Mouse (Mus musculus) kidney, adult 2 months (tissue): ENCODE results near the gene Atp2b1.

ENCODE experiments used
- CTCF ChIP-seq: fragments of 200-500 bp; conservative IDR thresholded peaks from 2 replicates; pipeline ENCODE4 v1.5.1; 2011; ENCODE audit warnings: low read depth, mild to moderate bottlenecking, control low read depth, low read length, moderate library complexity, mixed read lengths; ENCODE audit not compliant: insufficient read depth, insufficient read length
- POLR2A ChIP-seq: fragments of 200-500 bp; IDR thresholded peaks from one replicate; pipeline ENCODE4 v1.6.1; 2011; ENCODE audit warnings: low read depth, low read length, control low read depth

DNA sequence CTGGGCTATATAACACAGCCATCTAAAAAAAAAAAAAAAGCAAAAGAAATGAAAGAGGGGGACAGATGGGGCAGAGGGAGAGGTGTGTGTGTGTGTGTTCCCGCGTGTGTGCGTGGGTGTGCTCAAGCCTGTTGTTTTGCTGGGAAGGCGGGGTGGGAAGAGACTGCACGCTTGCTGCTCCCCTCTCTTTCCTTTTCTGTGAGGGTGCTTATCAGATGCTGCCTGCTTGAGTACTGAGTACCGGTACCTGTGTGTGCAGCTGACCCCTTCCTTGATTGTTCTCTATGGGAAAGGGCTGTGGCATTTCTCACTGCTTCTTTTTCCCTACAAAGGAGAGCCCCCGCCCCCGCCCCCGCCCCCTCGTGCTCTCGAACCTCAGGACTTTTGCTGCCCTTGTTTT lies 15.9 kb downstream of the Atp2b1 start:
- TF ChIP-seq POLR2A = no peak
- TF ChIP-seq CTCF = no peak
